Mouse (Mus musculus): ENCODE measurements around the gene 4930432K21Rik.

The 4930432K21Rik gene

GRCm38 (mm10) chr8:84148531-84148850 is 666 bp downstream of the 4930432K21Rik start:
- no peak for DNase-seq (ENCODE audit: low spot score in 2 of 2)

GRCm38 (mm10) chr8:84149181-84149580 is 1.4 kb downstream of the 4930432K21Rik start:
- DNase-seq (ENCODE audit: low spot score in 2 of 2), result no peak

- no peak for DNase-seq (ENCODE audit: low spot score in 2 of 2)
Measured at GRCm38 (mm10) chr8:84157620-84158019, 9.8 kb downstream of the 4930432K21Rik start.

- no peak for DNase-seq (ENCODE audit: low spot score in 2 of 2)
Measured at GRCm38 (mm10) chr8:84167696-84168095, 19.9 kb downstream of the 4930432K21Rik start.

GRCm38 (mm10) chr8:84170096-84170495 is 22.3 kb downstream of the 4930432K21Rik start:
- no peak for DNase-seq (ENCODE audit: low spot score in 2 of 2)

- DNase-seq (ENCODE audit: low spot score in 2 of 2), result peak in 1 of 2 experiments; percentile 46
Measured at GRCm38 (mm10) chr8:84173861-84174260, 26.0 kb downstream of the 4930432K21Rik start.

GRCm38 (mm10) chr8:84176560-84176959 is 28.7 kb downstream of the 4930432K21Rik start:
- no peak for DNase-seq (ENCODE audit: low spot score in 2 of 2)

- no peak for DNase-seq (ENCODE audit: low spot score in 2 of 2)
Measured at GRCm38 (mm10) chr8:84177405-84177804, 29.6 kb downstream of the 4930432K21Rik start.

GRCm38 (mm10) chr8:84178592-84178991 is 30.8 kb downstream of the 4930432K21Rik start:
- no peak for DNase-seq (ENCODE audit: low spot score in 2 of 2)

GRCm38 (mm10) chr8:84179946-84180345 is 32.1 kb downstream of the 4930432K21Rik start:
- DNase-seq (ENCODE audit: low spot score in 2 of 2), result no peak

- peak in 1 of 2 experiments; percentile 50 for DNase-seq (ENCODE audit: low spot score in 2 of 2)
Measured at GRCm38 (mm10) chr8:84180530-84181190, 32.8 kb downstream of the 4930432K21Rik start.

- DNase-seq (ENCODE audit: low spot score in 2 of 2), result no peak
Measured at GRCm38 (mm10) chr8:84182833-84183232, 35.0 kb downstream of the 4930432K21Rik start.

- DNase-seq (ENCODE audit: low spot score in 2 of 2), result peak; percentile 26 to 43
Measured at GRCm38 (mm10) chr8:84183261-84184084, 35.6 kb downstream of the 4930432K21Rik start.

GRCm38 (mm10) chr8:84184085-84185043 is 36.5 kb downstream of the 4930432K21Rik start:
- DNase-seq (ENCODE audit: low spot score in 2 of 2), result no peak

GRCm38 (mm10) chr8:84185117-84185516 is 37.3 kb downstream of the 4930432K21Rik start, which contains the start of gene Nanos3:
Nanos3 (minus strand) TSS chr8:84185217.
- no peak for DNase-seq (ENCODE audit: low spot score in 2 of 2)

GRCm38 (mm10) chr8:84186547-84186946 is 38.7 kb downstream of the 4930432K21Rik start:
- DNase-seq (ENCODE audit: low spot score in 2 of 2), result peak; percentile 65 to 81

- peak; percentile 68 to 83 for DNase-seq (ENCODE audit: low spot score in 2 of 2)
Measured at GRCm38 (mm10) chr8:84187065-84187755, 39.4 kb downstream of the 4930432K21Rik start.

GRCm38 (mm10) chr8:84188671-84189070 is 40.8 kb downstream of the 4930432K21Rik start:
- no peak for DNase-seq (ENCODE audit: low spot score in 2 of 2)

- DNase-seq (ENCODE audit: low spot score in 2 of 2), result no peak
Measured at GRCm38 (mm10) chr8:84189603-84190002, 41.8 kb downstream of the 4930432K21Rik start.

- peak in 1 of 2 experiments; percentile 37 for DNase-seq (ENCODE audit: low spot score in 2 of 2)
Measured at GRCm38 (mm10) chr8:84190191-84190867, 42.5 kb downstream of the 4930432K21Rik start.

GRCm38 (mm10) chr8:84192023-84192422 is 44.2 kb downstream of the 4930432K21Rik start:
- peak in 1 of 2 experiments; percentile 43 for DNase-seq (ENCODE audit: low spot score in 2 of 2)

All from spleen, postnatal 10 days (tissue).